Mouse (Mus musculus): ENCODE data around the gene Polg. TPM values are rescaled to one million over a fixed set of nuclear protein-coding genes. Genes with fewer than 3 reads are reported as not detected.

The Polg gene
- polyA plus RNA-seq, 1 experiment from 2014 or later: 41.1 TPM

GRCm38 (mm10) chr7:79505376-79505775 lies 39.2 kb upstream of the Polg start:
- Histone ChIP-seq H3K9ac (ENCODE audit: low read depth, low read length) (no peak overlapping the region), H3K4me3 (ENCODE audit: low read depth, low read length) (peak overlapping the region; percentile 42), H3K9me3 (ENCODE audit: control insufficient read depth, low read length) (no peaks in the 10 kb centered on the region), H3K4me1 (replicated peaks; ENCODE audit: control insufficient read depth, insufficient read depth, low read length) (peaks cover 4% of the 10 kb centered on the region; the same call in 1 of the 2 replicates), H3K27ac (ENCODE audit: low read depth, low read length) (no peak overlapping the region), H3K36me3 (ENCODE audit: control insufficient read depth, insufficient read depth, low read length) (no peaks in the 10 kb centered on the region), H3K4me2 (peak overlapping the region; percentile 55), H3K27me3 (replicated peaks; ENCODE audit: control insufficient read depth, insufficient read depth, low read length) (peaks cover 100% of the 10 kb centered on the region)
- WGBS: 5% methylated on average over 22 of the region's 22 CpGs
- no peak for DNase-seq (ENCODE audit: low spot score)
- ATAC-seq (replicated peaks; ENCODE audit: low FRiP score): no peak

GRCm38 (mm10) chr7:79504723-79505122 lies 38.6 kb upstream of the Polg start:
- Histone ChIP-seq H3K9ac (ENCODE audit: low read depth, low read length) (no peak overlapping the region), H3K9me3 (ENCODE audit: control insufficient read depth, low read length) (no peaks in the 10 kb centered on the region), H3K27ac (ENCODE audit: low read depth, low read length) (no peak overlapping the region), H3K4me1 (replicated peaks; ENCODE audit: control insufficient read depth, insufficient read depth, low read length) (peaks cover 4% of the 10 kb centered on the region; the same call in 1 of the 2 replicates), H3K36me3 (ENCODE audit: control insufficient read depth, insufficient read depth, low read length) (no peaks in the 10 kb centered on the region), H3K4me3 (ENCODE audit: low read depth, low read length) (peak overlapping the region; percentile 42), H3K27me3 (replicated peaks; ENCODE audit: control insufficient read depth, insufficient read depth, low read length) (peaks cover 100% of the 10 kb centered on the region), H3K4me2 (peak overlapping the region; percentile 55)
- peak; percentile 68 for ATAC-seq (replicated peaks; ENCODE audit: low FRiP score)
- DNase-seq (ENCODE audit: low spot score): peak; percentile 65
- 1% methylated on average over 39 of the region's 42 CpGs for WGBS

GRCm38 (mm10) chr7:79503656-79504250 lies 37.6 kb upstream of the Polg start:
- WGBS: 7% methylated on average over 5 of the region's 5 CpGs
- H3K4me2 ChIP-seq: no peak overlapping the region
- H3K36me3 ChIP-seq (ENCODE audit: control insufficient read depth, insufficient read depth, low read length): no peaks in the 10 kb centered on the region
- no peak overlapping the region for H3K9ac ChIP-seq (ENCODE audit: low read depth, low read length)
- H3K4me3 ChIP-seq (ENCODE audit: low read depth, low read length): no peak overlapping the region
- H3K27me3 ChIP-seq (replicated peaks; ENCODE audit: control insufficient read depth, insufficient read depth, low read length): peaks cover 100% of the 10 kb centered on the region
- peaks cover 4% of the 10 kb centered on the region; the same call in 1 of the 2 replicates for H3K4me1 ChIP-seq (replicated peaks; ENCODE audit: control insufficient read depth, insufficient read depth, low read length)
- ATAC-seq (replicated peaks; ENCODE audit: low FRiP score) (no peak), DNase-seq (ENCODE audit: low spot score) (no peak)
- H3K27ac ChIP-seq (ENCODE audit: low read depth, low read length): no peak overlapping the region
- H3K9me3 ChIP-seq (ENCODE audit: control insufficient read depth, low read length): no peaks in the 10 kb centered on the region

GRCm38 (mm10) chr7:79503103-79503455 lies 36.9 kb upstream of the Polg start:
- Histone ChIP-seq H3K27ac (ENCODE audit: low read depth, low read length) (no peak overlapping the region), H3K4me1 (replicated peaks; ENCODE audit: control insufficient read depth, insufficient read depth, low read length) (peaks cover 4% of the 10 kb centered on the region; the same call in 1 of the 2 replicates), H3K27me3 (replicated peaks; ENCODE audit: control insufficient read depth, insufficient read depth, low read length) (peaks cover 100% of the 10 kb centered on the region), H3K9ac (ENCODE audit: low read depth, low read length) (no peak overlapping the region), H3K9me3 (ENCODE audit: control insufficient read depth, low read length) (no peaks in the 10 kb centered on the region), H3K36me3 (ENCODE audit: control insufficient read depth, insufficient read depth, low read length) (no peaks in the 10 kb centered on the region), H3K4me3 (ENCODE audit: low read depth, low read length) (no peak overlapping the region), H3K4me2 (no peak overlapping the region)
- DNase-seq (ENCODE audit: low spot score) (no peak), ATAC-seq (replicated peaks; ENCODE audit: low FRiP score) (no peak)
- WGBS: 12% methylated on average over 6 of the region's 6 CpGs

GRCm38 (mm10) chr7:79502152-79503102 lies 36.3 kb upstream of the Polg start:
- H3K27ac ChIP-seq (ENCODE audit: low read depth, low read length): no peak overlapping the region
- peaks cover 4% of the 10 kb centered on the region; the same call in 1 of the 2 replicates for H3K4me1 ChIP-seq (replicated peaks; ENCODE audit: control insufficient read depth, insufficient read depth, low read length)
- 9% methylated on average over 10 of the region's 10 CpGs for WGBS
- no peak for ATAC-seq (replicated peaks; ENCODE audit: low FRiP score)
- no peak for DNase-seq (ENCODE audit: low spot score)
- no peaks in the 10 kb centered on the region for H3K9me3 ChIP-seq (ENCODE audit: control insufficient read depth, low read length)
- no peak overlapping the region for H3K4me3 ChIP-seq (ENCODE audit: low read depth, low read length)
- peaks cover 100% of the 10 kb centered on the region for H3K27me3 ChIP-seq (replicated peaks; ENCODE audit: control insufficient read depth, insufficient read depth, low read length)
- H3K4me2 ChIP-seq: no peak overlapping the region
- H3K9ac ChIP-seq (ENCODE audit: low read depth, low read length): no peak overlapping the region
- no peaks in the 10 kb centered on the region for H3K36me3 ChIP-seq (ENCODE audit: control insufficient read depth, insufficient read depth, low read length)

GRCm38 (mm10) chr7:79501581-79502031 lies 35.4 kb upstream of the Polg start:
- no peak for DNase-seq (ENCODE audit: low spot score)
- Histone ChIP-seq H3K9ac (ENCODE audit: low read depth, low read length) (no peak overlapping the region), H3K27me3 (replicated peaks; ENCODE audit: control insufficient read depth, insufficient read depth, low read length) (peaks cover 100% of the 10 kb centered on the region), H3K4me2 (no peak overlapping the region), H3K36me3 (ENCODE audit: control insufficient read depth, insufficient read depth, low read length) (no peaks in the 10 kb centered on the region), H3K9me3 (ENCODE audit: control insufficient read depth, low read length) (no peaks in the 10 kb centered on the region), H3K27ac (ENCODE audit: low read depth, low read length) (no peak overlapping the region), H3K4me3 (ENCODE audit: low read depth, low read length) (no peak overlapping the region), H3K4me1 (replicated peaks; ENCODE audit: control insufficient read depth, insufficient read depth, low read length) (peaks cover 4% of the 10 kb centered on the region; the same call in 1 of the 2 replicates)
- 5% methylated on average over 8 of the region's 8 CpGs for WGBS
- ATAC-seq (replicated peaks; ENCODE audit: low FRiP score): no peak

GRCm38 (mm10) chr7:79500681-79501306 lies 34.6 kb upstream of the Polg start:
- no peaks in the 10 kb centered on the region for H3K36me3 ChIP-seq (ENCODE audit: control insufficient read depth, insufficient read depth, low read length)
- H3K27me3 ChIP-seq (replicated peaks; ENCODE audit: control insufficient read depth, insufficient read depth, low read length): peaks cover 100% of the 10 kb centered on the region
- WGBS: 12% methylated on average over 3 of the region's 3 CpGs
- ATAC-seq (replicated peaks; ENCODE audit: low FRiP score) (no peak), DNase-seq (ENCODE audit: low spot score) (no peak)
- no peak overlapping the region for H3K9ac ChIP-seq (ENCODE audit: low read depth, low read length)
- no peak overlapping the region for H3K4me2 ChIP-seq
- H3K4me3 ChIP-seq (ENCODE audit: low read depth, low read length): no peak overlapping the region
- H3K9me3 ChIP-seq (ENCODE audit: control insufficient read depth, low read length): no peaks in the 10 kb centered on the region
- peaks cover 4% of the 10 kb centered on the region; the same call in 1 of the 2 replicates for H3K4me1 ChIP-seq (replicated peaks; ENCODE audit: control insufficient read depth, insufficient read depth, low read length)
- no peak overlapping the region for H3K27ac ChIP-seq (ENCODE audit: low read depth, low read length)
